Mouse (Mus musculus) embryonic facial prominence, embryonic 12.5 days (tissue): Measurements from ENCODE around the gene Cobl. TPM values are rescaled to one million over a fixed set of nuclear protein-coding genes. Genes with fewer than 3 reads are reported as not detected.

ENCODE experiments used
- ATAC-seq: fragments of 200-750 bp; cut with Nextera tagmentation; 2 replicates; pipeline ENCODE4 v1.8.0; 2017; ENCODE audit not compliant: insufficient number of reproducible peaks, insufficient read depth, low FRiP score, low TSS enrichment
- H3K27ac ChIP-seq: fragments of 300-500 bp; sonication (generic); 2 replicates; pipeline ENCODE4 v1.5.1; 2016; ENCODE audit warnings: mild to moderate bottlenecking
- H3K27me3 ChIP-seq: fragments of 300-500 bp; sonication (generic); 2 replicates; pipeline ENCODE4 v1.6.1; 2016; ENCODE audit warnings: mild to moderate bottlenecking, moderate library complexity
- H3K36me3 ChIP-seq: fragments of 300-500 bp; sonication (generic); 2 replicates; pipeline ENCODE4 v1.6.1; 2016; ENCODE audit warnings: mild to moderate bottlenecking
- H3K4me1 ChIP-seq: fragments of 300-500 bp; sonication (generic); 2 replicates; pipeline ENCODE4 v1.6.1; 2016
- H3K4me2 ChIP-seq: fragments of 300-500 bp; sonication (generic); replicated peaks from 2 replicates; pipeline ENCODE4 v1.6.1; 2016; ENCODE audit warnings: mild to moderate bottlenecking, moderate library complexity
- H3K4me3 ChIP-seq: fragments of 300-500 bp; sonication (generic); 2 replicates; pipeline ENCODE4 v1.5.1; 2016; ENCODE audit warnings: mild to moderate bottlenecking
- H3K9ac ChIP-seq: fragments of 300-500 bp; sonication (generic); 2 replicates; pipeline ENCODE4 v1.6.1; 2016; ENCODE audit warnings: mild to moderate bottlenecking, moderate library complexity
- H3K9me3 ChIP-seq: fragments of 300-500 bp; sonication (generic); 2 replicates; pipeline ENCODE4 v1.6.1; 2016; ENCODE audit warnings: mild to moderate bottlenecking, moderate library complexity
- WGBS: fragments of 180-500 bp; shearing (Covaris S2); methylation state at CpG from one replicate; pipeline ENCODE4 v1.1.7; 2016; 5-methylcytosine and 5-hydroxymethylcytosine counted together
- polyA plus RNA-seq: library from polyadenylated mRNA; unstranded; fragments of >200 nt; fragmentation: Nextera tagmentation; extraction: Ambion mirVana; gene quantifications from 2 replicates; pipeline ENCODE4 v1.2.1, GENCODE M21; 2016

Gene Cobl
- polyA plus RNA-seq, 1 experiment from 2014 or later, result 5.8 TPM

GRCm38 (mm10) chr11:12467836-12468235, 3.1 kb upstream of the Cobl start:
- no peak overlapping the region for H3K4me2 ChIP-seq
- no peak for ATAC-seq
- no peak overlapping the region for H3K4me3 ChIP-seq
- no peak overlapping the region for H3K27ac ChIP-seq
- peaks cover 7% of the 10 kb centered on the region for H3K4me1 ChIP-seq
- peaks cover 25% of the 10 kb centered on the region for H3K27me3 ChIP-seq
- WGBS, result 92% methylated on average over 1 of the region's 1 CpGs
- H3K9ac ChIP-seq, result no peak overlapping the region
- no peaks in the 10 kb centered on the region for H3K9me3 ChIP-seq
- H3K36me3 ChIP-seq, result no peaks in the 10 kb centered on the region

GRCm38 (mm10) chr11:12467217-12467616, 2.5 kb upstream of the Cobl start:
- peaks cover 25% of the 10 kb centered on the region for H3K27me3 ChIP-seq
- 22% methylated on average over 2 of the region's 2 CpGs for WGBS
- H3K4me1 ChIP-seq, result peaks cover 7% of the 10 kb centered on the region
- no peaks in the 10 kb centered on the region for H3K36me3 ChIP-seq
- no peak overlapping the region for H3K9ac ChIP-seq
- ATAC-seq, result no peak
- no peak overlapping the region for H3K4me2 ChIP-seq
- no peaks in the 10 kb centered on the region for H3K9me3 ChIP-seq
- no peak overlapping the region for H3K27ac ChIP-seq
- no peak overlapping the region for H3K4me3 ChIP-seq

- Histone ChIP-seq H3K27ac (no peak overlapping the region), H3K27me3 (peaks cover 25% of the 10 kb centered on the region), H3K9ac (no peak overlapping the region), H3K4me2 (no peak overlapping the region), H3K36me3 (no peaks in the 10 kb centered on the region), H3K4me1 (peaks cover 7% of the 10 kb centered on the region), H3K9me3 (no peaks in the 10 kb centered on the region), H3K4me3 (no peak overlapping the region)
- 61% methylated on average over 1 of the region's 1 CpGs for WGBS
- no peak for ATAC-seq
Measured at GRCm38 (mm10) chr11:12466606-12467005, 1.8 kb upstream of the Cobl start.

GRCm38 (mm10) chr11:12465229-12465628, 469 bp upstream of the Cobl start:
- WGBS, result 27% methylated on average over 1 of the region's 1 CpGs
- Histone ChIP-seq H3K9ac (no peak overlapping the region; the same call in 1 of the 2 replicates), H3K4me1 (peaks cover 7% of the 10 kb centered on the region), H3K36me3 (no peaks in the 10 kb centered on the region), H3K27me3 (peaks cover 25% of the 10 kb centered on the region), H3K4me3 (peak overlapping the region; percentile 59), H3K9me3 (no peaks in the 10 kb centered on the region), H3K4me2 (peak overlapping the region; percentile 92), H3K27ac (no peak overlapping the region)
- no peak for ATAC-seq

GRCm38 (mm10) chr11:12463615-12464170, 1.1 kb downstream of the Cobl start:
- Histone ChIP-seq H3K4me1 (peaks cover 7% of the 10 kb centered on the region), H3K9ac (no peak overlapping the region), H3K27ac (no peak overlapping the region), H3K27me3 (peaks cover 25% of the 10 kb centered on the region), H3K36me3 (no peaks in the 10 kb centered on the region), H3K4me2 (peak overlapping the region; percentile 92), H3K4me3 (peak overlapping the region; percentile 59), H3K9me3 (no peaks in the 10 kb centered on the region)
- 62% methylated on average over 13 of the region's 13 CpGs for WGBS
- ATAC-seq, result no peak

GRCm38 (mm10) chr11:12459781-12460581, 4.8 kb downstream of the Cobl start:
- peaks cover 7% of the 10 kb centered on the region for H3K4me1 ChIP-seq
- H3K27me3 ChIP-seq, result peaks cover 12% of the 10 kb centered on the region
- no peaks in the 10 kb centered on the region for H3K36me3 ChIP-seq
- WGBS, result 71% methylated on average over 7 of the region's 7 CpGs
- H3K4me2 ChIP-seq, result no peak overlapping the region
- no peak overlapping the region for H3K27ac ChIP-seq
- no peak overlapping the region for H3K9ac ChIP-seq
- no peaks in the 10 kb centered on the region for H3K9me3 ChIP-seq
- no peak overlapping the region for H3K4me3 ChIP-seq
- ATAC-seq, result no peak

- H3K27ac ChIP-seq, result no peak overlapping the region
- WGBS, result 74% methylated on average over 3 of the region's 3 CpGs
- H3K27me3 ChIP-seq, result peaks cover 3% of the 10 kb centered on the region; the same call in 1 of the 2 replicates
- H3K4me3 ChIP-seq, result no peak overlapping the region
- H3K4me2 ChIP-seq, result no peak overlapping the region
- no peaks in the 10 kb centered on the region for H3K36me3 ChIP-seq
- 0 out of 2 replicates have a peak, but pooled peaks cover 2% of the 10 kb centered on the region for H3K4me1 ChIP-seq
- no peaks in the 10 kb centered on the region for H3K9me3 ChIP-seq
- ATAC-seq, result no peak
- H3K9ac ChIP-seq, result no peak overlapping the region
Measured at GRCm38 (mm10) chr11:12458814-12459213, 5.9 kb downstream of the Cobl start.

GRCm38 (mm10) chr11:12458392-12458791, 6.4 kb downstream of the Cobl start:
- no peak overlapping the region for H3K4me2 ChIP-seq
- H3K27me3 ChIP-seq, result no peaks in the 10 kb centered on the region
- H3K9me3 ChIP-seq, result no peaks in the 10 kb centered on the region

GRCm38 (mm10) chr11:12448101-12448500, 16.7 kb downstream of the Cobl start:
- H3K9me3 ChIP-seq, result no peaks in the 10 kb centered on the region
- H3K9ac ChIP-seq, result no peak overlapping the region
- H3K27me3 ChIP-seq, result no peaks in the 10 kb centered on the region
- H3K4me1 ChIP-seq, result no peaks in the 10 kb centered on the region
- WGBS, result 89% methylated on average over 3 of the region's 3 CpGs
- no peak overlapping the region for H3K4me3 ChIP-seq
- no peak overlapping the region for H3K27ac ChIP-seq
- no peak overlapping the region for H3K4me2 ChIP-seq
- H3K36me3 ChIP-seq, result no peaks in the 10 kb centered on the region
- no peak for ATAC-seq

More at GRCm38 (mm10) chr11:12458392-12458791, 6.4 kb downstream of the Cobl start:
- 66% methylated on average over 2 of the region's 2 CpGs for WGBS
- Histone ChIP-seq H3K4me1 (no peaks in the 10 kb centered on the region), H3K36me3 (no peaks in the 10 kb centered on the region), H3K27ac (no peak overlapping the region), H3K4me3 (no peak overlapping the region), H3K9ac (no peak overlapping the region)
- ATAC-seq, result no peak

GRCm38 (mm10) chr11:12445222-12445621, 19.5 kb downstream of the Cobl start:
- Histone ChIP-seq H3K27me3 (no peaks in the 10 kb centered on the region), H3K9ac (no peak overlapping the region), H3K27ac (no peak overlapping the region), H3K4me1 (no peaks in the 10 kb centered on the region), H3K36me3 (no peaks in the 10 kb centered on the region), H3K4me3 (no peak overlapping the region), H3K9me3 (no peaks in the 10 kb centered on the region), H3K4me2 (no peak overlapping the region)
- WGBS, result 70% methylated on average over 2 of the region's 2 CpGs
- no peak for ATAC-seq

GRCm38 (mm10) chr11:12444215-12444614, 20.5 kb downstream of the Cobl start:
- Histone ChIP-seq H3K4me2 (no peak overlapping the region), H3K4me1 (no peaks in the 10 kb centered on the region), H3K9ac (no peak overlapping the region), H3K27ac (no peak overlapping the region), H3K4me3 (no peak overlapping the region), H3K9me3 (no peaks in the 10 kb centered on the region), H3K36me3 (no peaks in the 10 kb centered on the region), H3K27me3 (no peaks in the 10 kb centered on the region)
- 87% methylated on average over 2 of the region's 2 CpGs for WGBS
- no peak for ATAC-seq

- 86% methylated on average over 4 of the region's 4 CpGs for WGBS
- ATAC-seq, result no peak
Measured at GRCm38 (mm10) chr11:12443614-12444013, 21.1 kb downstream of the Cobl start.

More at GRCm38 (mm10) chr11:12443614-12444013, 21.1 kb downstream of the Cobl start:
- H3K27ac ChIP-seq, result no peak overlapping the region
- no peaks in the 10 kb centered on the region for H3K36me3 ChIP-seq
- no peaks in the 10 kb centered on the region for H3K27me3 ChIP-seq
- H3K4me2 ChIP-seq, result no peak overlapping the region
- H3K4me1 ChIP-seq, result no peaks in the 10 kb centered on the region
- H3K4me3 ChIP-seq, result no peak overlapping the region
- H3K9me3 ChIP-seq, result no peaks in the 10 kb centered on the region
- H3K9ac ChIP-seq, result no peak overlapping the region
